Mouse (Mus musculus) hindbrain, embryonic 11.5 days (tissue): ENCODE measurements at regions not wholly inside any gene's neighbourhood (a gene's known extent, or its start where the extent isn't known, plus 50 kb on each side); places are given as distances from the start of the nearest gene placed in this dataset.
A peak's percentile ranks its signal among the peaks of the same experiment; 100 is the strongest.

Experiments used
- ATAC-seq: fragments of 200-750 bp; cut with Nextera tagmentation; 2 replicates; pipeline ENCODE4 v1.8.0; 2017; ENCODE audit warnings: mild to moderate bottlenecking, moderate TSS enrichment, moderate library complexity; ENCODE audit not compliant: low FRiP score
- DNase-seq: peaks from one replicate; pipeline ENCODE4 v3.0.0-alpha.2; 2015; ENCODE audit warnings: low spot score
- H3K27ac ChIP-seq: fragments of 300-500 bp; sonication (generic); 2 replicates; pipeline ENCODE4 v1.5.1; 2014; ENCODE audit warnings: mild to moderate bottlenecking, low read depth, low read length
- H3K27me3 ChIP-seq: fragments of 300-500 bp; sonication (generic); 2 replicates; pipeline ENCODE4 v1.6.1; 2014; ENCODE audit warnings: mild to moderate bottlenecking, low read length, moderate library complexity, mixed read lengths; ENCODE audit not compliant: control insufficient read depth, insufficient read depth
- H3K36me3 ChIP-seq: fragments of 300-500 bp; sonication (generic); 2 replicates; pipeline ENCODE4 v1.6.1; 2014; ENCODE audit warnings: mild to moderate bottlenecking, low read length, moderate library complexity, mixed read lengths; ENCODE audit not compliant: control insufficient read depth, insufficient read depth
- H3K4me1 ChIP-seq: fragments of 300-500 bp; sonication (generic); replicated peaks from 2 replicates; pipeline ENCODE4 v1.6.1; 2014; ENCODE audit warnings: low read length, mixed read lengths; ENCODE audit not compliant: control insufficient read depth, insufficient read depth
- H3K4me2 ChIP-seq: fragments of 300-500 bp; sonication (generic); replicated peaks from 2 replicates; pipeline ENCODE4 v1.6.1; 2014; ENCODE audit warnings: mild to moderate bottlenecking, low read depth, low read length
- H3K4me3 ChIP-seq: fragments of 300-500 bp; sonication (generic); 2 replicates; pipeline ENCODE4 v1.5.1; 2014; ENCODE audit warnings: low read depth, low read length
- H3K9ac ChIP-seq: fragments of 300-500 bp; sonication (generic); 2 replicates; pipeline ENCODE4 v1.6.1; 2014; ENCODE audit warnings: low read depth, low read length
- H3K9me3 ChIP-seq: fragments of 300-500 bp; sonication (generic); 2 replicates; pipeline ENCODE4 v1.6.1; 2016; ENCODE audit warnings: low read length; ENCODE audit not compliant: control insufficient read depth
- WGBS: fragments of 180-500 bp; shearing (Covaris S2); extraction: QIAGEN DNeasy Blood & Tissue Kit; methylation state at CpG from one replicate; pipeline ENCODE4 v1.1.7; 2014; 5-methylcytosine and 5-hydroxymethylcytosine counted together

DNA sequence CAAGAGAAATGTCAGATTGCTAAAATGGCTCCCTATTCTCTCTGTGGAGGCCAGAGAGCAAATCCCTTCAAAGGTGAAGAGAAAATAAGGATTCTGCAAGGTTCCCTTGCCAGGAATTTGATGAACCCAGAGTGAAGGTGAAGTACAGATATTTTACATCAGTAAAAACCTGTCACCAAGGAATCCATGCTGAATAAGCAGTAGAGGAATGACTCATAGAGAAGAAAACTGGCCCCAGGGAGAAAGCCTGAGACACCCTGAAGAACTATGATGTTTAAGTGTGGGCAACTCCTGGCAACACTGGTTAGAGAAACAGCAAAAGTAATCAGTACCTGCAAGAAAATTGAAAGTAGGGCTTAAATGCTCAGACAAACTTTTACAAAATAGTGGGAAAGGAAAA, 1292.1 kb upstream of the Lrrc6 start:
- no peak for DNase-seq
- ATAC-seq: no peak
- no peak overlapping the region for H3K27ac ChIP-seq
- no peaks in the 10 kb centered on the region for H3K36me3 ChIP-seq
- H3K27me3 ChIP-seq: no peaks in the 10 kb centered on the region
- no peak overlapping the region for H3K4me2 ChIP-seq
- H3K4me1 ChIP-seq: no peaks in the 10 kb centered on the region
- H3K9me3 ChIP-seq: no peaks in the 10 kb centered on the region
- H3K4me3 ChIP-seq: no peak overlapping the region
- H3K9ac ChIP-seq: no peak overlapping the region

DNA sequence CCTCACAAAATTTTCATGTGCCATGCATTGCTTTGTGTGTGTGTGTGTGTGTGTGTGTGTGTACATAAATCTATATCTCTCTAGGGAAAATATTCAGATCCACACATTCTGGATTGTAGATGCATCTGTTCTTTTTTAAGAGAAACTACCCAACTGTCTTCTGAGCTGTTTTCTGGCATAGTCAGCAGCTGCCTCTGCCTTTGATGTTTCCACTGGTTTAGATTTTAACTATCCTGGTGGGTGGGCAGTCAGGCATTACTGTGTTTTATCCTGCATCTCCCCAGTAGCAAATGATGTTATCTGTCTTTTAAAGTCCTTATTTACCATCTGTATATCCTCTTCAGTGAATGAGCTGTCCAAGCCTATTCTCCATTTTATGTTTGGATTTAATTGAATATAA, 1287.9 kb upstream of the Lrrc6 start:
- Histone ChIP-seq H3K36me3 (no peaks in the 10 kb centered on the region), H3K9ac (no peak overlapping the region), H3K27ac (no peak overlapping the region), H3K27me3 (no peaks in the 10 kb centered on the region), H3K9me3 (no peaks in the 10 kb centered on the region), H3K4me2 (no peak overlapping the region), H3K4me1 (no peaks in the 10 kb centered on the region), H3K4me3 (no peak overlapping the region)
- ATAC-seq: no peak
- no peak for DNase-seq

DNA sequence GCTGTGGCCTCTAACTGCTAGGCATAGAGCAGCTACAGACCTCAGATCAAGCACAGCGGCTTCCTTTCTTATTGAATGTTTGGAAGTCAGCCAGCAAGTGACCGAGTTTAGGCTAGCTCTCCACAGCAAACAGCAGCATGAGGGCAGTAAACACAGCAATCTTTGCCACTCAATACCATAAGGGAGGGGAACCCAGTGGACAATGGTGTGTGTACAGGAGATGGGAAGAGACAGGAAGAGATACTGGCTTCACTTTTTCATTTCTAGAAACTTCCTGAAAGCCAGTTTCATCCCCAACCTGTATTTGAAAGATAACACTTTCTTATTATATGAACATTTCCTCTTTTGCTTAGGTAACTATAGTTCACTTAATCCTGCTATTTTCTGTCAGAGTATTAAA, 1284.9 kb upstream of the Lrrc6 start:
- Histone ChIP-seq H3K4me2 (no peak overlapping the region), H3K36me3 (no peaks in the 10 kb centered on the region), H3K27ac (no peak overlapping the region), H3K4me3 (no peak overlapping the region), H3K9me3 (no peaks in the 10 kb centered on the region), H3K9ac (no peak overlapping the region), H3K27me3 (no peaks in the 10 kb centered on the region), H3K4me1 (no peaks in the 10 kb centered on the region)
- ATAC-seq (no peak), DNase-seq (no peak)
- WGBS: 82% methylated on average over 2 of the region's 2 CpGs

DNA sequence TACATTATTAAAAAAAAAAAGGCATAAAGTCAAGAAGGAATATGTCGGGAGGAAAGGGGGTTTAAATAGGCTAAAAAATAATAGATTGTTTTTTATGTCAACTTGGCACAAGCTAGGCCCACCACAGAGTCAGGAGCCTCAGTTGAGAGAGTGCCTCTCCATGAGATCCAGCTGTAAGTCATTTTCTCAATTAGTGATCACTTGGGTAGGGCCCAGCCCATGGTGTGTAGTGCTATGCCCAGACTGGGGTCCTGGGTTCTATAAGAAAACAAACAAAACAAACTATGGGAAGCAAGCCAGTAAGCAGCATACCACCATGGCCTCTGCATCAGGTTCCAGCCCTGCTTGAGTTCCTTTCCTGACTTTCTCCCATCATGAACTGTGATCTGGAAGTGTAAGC, 1283.0 kb upstream of the Lrrc6 start:
- H3K4me3 ChIP-seq: no peak overlapping the region
- WGBS: 90% methylated on average over 1 of the region's 1 CpGs
- ATAC-seq: no peak
- H3K27me3 ChIP-seq: no peaks in the 10 kb centered on the region
- no peaks in the 10 kb centered on the region for H3K36me3 ChIP-seq
- no peak for DNase-seq
- H3K4me2 ChIP-seq: no peak overlapping the region
- H3K4me1 ChIP-seq: no peaks in the 10 kb centered on the region
- no peak overlapping the region for H3K27ac ChIP-seq
- no peak overlapping the region for H3K9ac ChIP-seq
- no peaks in the 10 kb centered on the region for H3K9me3 ChIP-seq

DNA sequence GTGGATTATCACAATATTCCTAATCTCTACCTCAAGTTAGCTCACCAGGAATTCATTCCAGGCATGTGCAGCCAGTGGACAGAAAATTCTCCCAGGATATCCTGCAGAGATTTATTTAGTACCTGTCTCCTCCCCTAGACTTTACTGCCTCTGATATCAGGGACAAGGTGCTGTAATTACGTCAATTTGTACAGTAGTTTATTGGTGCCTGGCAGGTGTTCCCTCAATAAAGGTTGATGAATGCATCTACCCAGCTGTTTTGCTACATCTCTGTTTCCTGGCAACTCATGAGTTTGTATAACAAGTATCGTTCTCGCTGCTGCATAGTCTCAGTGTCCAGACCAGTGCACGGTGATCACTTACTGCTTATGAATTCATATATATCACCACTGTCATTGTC, 1281.8 kb upstream of the Lrrc6 start:
- DNase-seq: no peak
- H3K27ac ChIP-seq: no peak overlapping the region
- H3K27me3 ChIP-seq: no peaks in the 10 kb centered on the region
- H3K9me3 ChIP-seq: no peaks in the 10 kb centered on the region
- H3K4me2 ChIP-seq: no peak overlapping the region
- no peak overlapping the region for H3K4me3 ChIP-seq
- H3K4me1 ChIP-seq: no peaks in the 10 kb centered on the region
- ATAC-seq: no peak
- H3K36me3 ChIP-seq: no peaks in the 10 kb centered on the region
- H3K9ac ChIP-seq: no peak overlapping the region
- 93% methylated on average over 4 of the region's 4 CpGs for WGBS

DNA sequence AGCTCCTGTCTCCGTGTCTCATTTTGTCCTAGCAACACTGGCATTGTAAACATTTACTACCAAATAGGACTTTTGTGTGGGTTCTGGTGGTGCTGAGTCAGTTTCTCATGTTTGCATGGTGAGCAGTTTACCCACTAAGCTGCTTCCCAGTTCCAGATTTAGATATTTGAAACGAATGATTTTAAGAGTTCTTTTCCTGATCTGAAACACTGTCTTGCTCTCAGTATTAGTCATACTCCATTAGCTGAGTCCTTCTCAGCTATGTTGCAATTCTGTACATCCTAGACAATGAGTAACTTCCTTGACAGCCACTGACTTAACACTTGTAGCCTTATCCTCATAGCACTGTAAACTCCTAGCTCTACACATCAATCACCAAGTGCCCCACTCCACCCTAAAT, 1280.1 kb upstream of the Lrrc6 start:
- Histone ChIP-seq H3K36me3 (no peaks in the 10 kb centered on the region), H3K9me3 (no peaks in the 10 kb centered on the region), H3K27ac (no peak overlapping the region), H3K9ac (no peak overlapping the region), H3K27me3 (no peaks in the 10 kb centered on the region), H3K4me3 (no peak overlapping the region), H3K4me2 (no peak overlapping the region), H3K4me1 (no peaks in the 10 kb centered on the region)
- 77% methylated on average over 2 of the region's 2 CpGs for WGBS
- no peak for DNase-seq
- no peak for ATAC-seq

DNA sequence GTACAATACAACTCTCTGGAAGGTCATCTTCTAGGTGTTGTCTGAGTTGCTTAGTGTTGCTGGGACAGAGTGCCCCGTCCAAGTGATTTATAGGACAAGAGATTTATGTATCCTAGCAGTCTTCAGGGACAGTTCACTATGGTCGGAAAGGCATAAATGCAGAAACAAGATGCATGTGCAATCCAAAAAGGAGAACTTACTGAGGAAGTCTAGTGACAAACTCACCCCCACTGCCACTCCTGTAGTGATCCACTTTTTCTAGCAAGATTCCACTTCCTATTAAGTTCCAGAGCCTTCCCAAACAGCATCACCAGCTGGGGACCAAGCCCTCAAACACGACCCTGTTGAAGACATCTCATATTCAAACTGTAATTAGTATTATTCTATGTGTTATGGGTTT, 1266.9 kb upstream of the Lrrc6 start:
- no peak for DNase-seq
- Histone ChIP-seq H3K4me3 (no peak overlapping the region), H3K27ac (no peak overlapping the region), H3K27me3 (no peaks in the 10 kb centered on the region), H3K9me3 (no peaks in the 10 kb centered on the region), H3K4me1 (no peaks in the 10 kb centered on the region), H3K4me2 (no peak overlapping the region), H3K36me3 (no peaks in the 10 kb centered on the region), H3K9ac (no peak overlapping the region)
- WGBS: 81% methylated on average over 3 of the region's 3 CpGs
- ATAC-seq: no peak

DNA sequence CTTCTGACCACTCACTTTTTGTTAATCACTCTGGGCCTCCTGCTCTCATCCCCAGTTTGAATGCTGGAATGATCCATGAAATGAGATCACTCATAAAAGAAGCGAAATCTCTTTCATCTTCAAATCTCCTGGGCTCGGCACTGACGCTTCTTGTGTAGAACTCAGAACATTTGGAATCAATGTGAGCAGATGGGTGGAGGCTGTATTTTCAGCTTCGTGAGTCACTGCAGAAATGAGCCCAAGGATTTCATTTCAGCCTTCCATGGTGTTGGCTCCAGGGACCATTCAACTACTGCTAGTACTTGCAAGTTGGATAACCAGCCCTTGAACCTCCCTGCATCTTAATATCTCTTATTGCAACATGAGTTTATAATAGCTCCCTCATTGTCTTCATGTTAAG, 1258.5 kb upstream of the Lrrc6 start:
- DNase-seq (no peak), ATAC-seq (no peak)
- Histone ChIP-seq H3K9ac (no peak overlapping the region), H3K27me3 (no peaks in the 10 kb centered on the region), H3K27ac (no peak overlapping the region), H3K36me3 (no peaks in the 10 kb centered on the region), H3K4me2 (no peak overlapping the region), H3K4me1 (no peaks in the 10 kb centered on the region), H3K9me3 (no peaks in the 10 kb centered on the region), H3K4me3 (no peak overlapping the region)
- WGBS: 84% methylated on average over 4 of the region's 4 CpGs

DNA sequence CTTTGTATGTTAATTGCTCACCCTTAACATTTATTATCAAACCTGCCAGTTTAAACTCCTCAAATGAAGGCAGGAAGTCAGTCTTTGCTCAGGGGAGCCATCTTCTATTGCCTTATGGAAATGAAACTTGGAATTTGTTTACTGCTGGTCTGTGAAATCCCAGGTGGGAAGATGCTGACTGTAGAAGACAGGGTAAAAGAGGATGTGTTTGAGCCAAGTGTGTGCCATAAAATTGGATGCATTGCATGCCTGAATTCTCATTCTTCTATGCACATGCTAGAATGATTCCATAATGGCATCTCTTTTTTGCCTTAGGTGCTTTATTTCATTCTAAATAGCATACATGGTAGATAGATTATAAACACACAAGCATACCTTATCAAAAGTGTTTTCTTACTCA, 1249.9 kb upstream of the Lrrc6 start:
- Histone ChIP-seq H3K27me3 (no peaks in the 10 kb centered on the region), H3K36me3 (no peaks in the 10 kb centered on the region), H3K27ac (no peak overlapping the region), H3K9ac (no peak overlapping the region), H3K4me3 (no peak overlapping the region), H3K9me3 (no peaks in the 10 kb centered on the region), H3K4me1 (no peaks in the 10 kb centered on the region), H3K4me2 (no peak overlapping the region)
- peak; percentile 51 for ATAC-seq
- DNase-seq: no peak

DNA sequence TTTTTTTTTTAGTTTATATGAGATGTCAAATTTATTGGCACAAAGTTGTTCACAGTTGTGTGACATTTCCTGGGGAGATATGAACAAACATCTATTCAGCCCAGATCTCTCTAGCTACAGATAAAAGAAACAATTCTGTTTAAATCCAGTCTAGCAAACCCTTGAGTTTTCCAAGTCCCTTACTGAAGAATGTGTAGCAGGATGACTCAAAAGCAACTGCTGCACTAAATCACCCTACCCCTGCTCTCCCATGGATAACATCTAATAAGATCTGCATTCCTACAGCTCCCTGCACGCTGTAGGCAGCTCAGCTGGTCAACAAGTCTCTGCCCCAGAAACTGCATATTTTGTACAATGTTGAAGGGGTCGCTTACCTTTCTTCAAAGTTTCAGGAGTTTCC, 1242.6 kb upstream of the Lrrc6 start:
- no peak for DNase-seq
- WGBS: 70% methylated on average over 2 of the region's 2 CpGs

More for the DNA sequence above, 1242.6 kb upstream of the Lrrc6 start:
- H3K27ac ChIP-seq: no peak overlapping the region
- H3K9ac ChIP-seq: no peak overlapping the region
- H3K4me3 ChIP-seq: no peak overlapping the region
- H3K27me3 ChIP-seq: no peaks in the 10 kb centered on the region
- no peak for ATAC-seq
- no peaks in the 10 kb centered on the region for H3K36me3 ChIP-seq
- no peaks in the 10 kb centered on the region for H3K9me3 ChIP-seq
- no peak overlapping the region for H3K4me2 ChIP-seq
- no peaks in the 10 kb centered on the region for H3K4me1 ChIP-seq
